Mouse (Mus musculus) left cerebral cortex, postnatal 14 days (tissue): ENCODE results near the gene Phkb. TPM values are rescaled to one million over a fixed set of nuclear protein-coding genes. Genes with fewer than 3 reads are reported as not detected.
A peak's percentile ranks its signal among the peaks of the same experiment; 100 is the strongest.
"Not testable (repeated sequence)": the region's sequence is repeated elsewhere in the genome, so short reads cannot be mapped to it uniquely, and the experiment has no call there.

ENCODE experiments used
- DNase-seq, 2 experiments: peaks; one replicate each; pipeline ENCODE4 v3.0.0; 2021 to 2022; ENCODE audit warnings: low spot score in 2 of 2, mixed read lengths in 1 of 2
- intact Hi-C: fragments of 180-260 bp; cut with DNase I; formaldehyde crosslinking; loops from one replicate; pipeline ENCODE4 v1.15.1; 2025
- long read RNA-seq, 2 experiments: library from polyadenylated mRNA; stranded (forward); transcript quantifications; one replicate each; pipeline ENCODE4 v2.0.0; 2021
- total RNA-seq, 2 experiments: library from RNA; stranded (reverse); gene quantifications; 2 replicates each; pipeline ENCODE4 v1.2.3; 2021

Phkb gene
- 10 to 100 TPM; 28.2 to 30.4 TPM for total RNA-seq
- long read RNA-seq, experiment 1, full-length matches to known transcripts: 7 of 34 reads
- long read RNA-seq, experiment 1, partial matches to known transcripts: 4 of 34 reads
- long read RNA-seq, experiment 1, other reads (novel, unspliced or antisense): 23 of 34 reads
- long read RNA-seq, experiment 2, full-length matches to known transcripts: 2 of 22 reads
- long read RNA-seq, experiment 2, partial matches to known transcripts: 3 of 22 reads
- long read RNA-seq, experiment 2, other reads (novel, unspliced or antisense): 17 of 22 reads

- DNase-seq: peak; percentile 88 to 90
- intact Hi-C loops: loop anchor here (10.0 kb wide), 1 partner anchor 744 kb away; the partner anchor contains the start of gene Abcc12
Observed at GRCm38 (mm10) chr8:85840657-85841488, at the start of gene Phkb, which contains the start of gene Itfg1. Phkb (plus strand) TSS chr8:85840959. Itfg1 (minus strand) TSS chr8:85840921.

- DNase-seq, intact Hi-C loops: not testable (repeated sequence)
Observed at GRCm38 (mm10) chr8:85796392-85796791, 44.4 kb upstream of the Phkb start.

GRCm38 (mm10) chr8:85800164-85800563 lies 40.6 kb upstream of the Phkb start:
- DNase-seq: no peak
- intact Hi-C loops: no loop called here

DNA sequence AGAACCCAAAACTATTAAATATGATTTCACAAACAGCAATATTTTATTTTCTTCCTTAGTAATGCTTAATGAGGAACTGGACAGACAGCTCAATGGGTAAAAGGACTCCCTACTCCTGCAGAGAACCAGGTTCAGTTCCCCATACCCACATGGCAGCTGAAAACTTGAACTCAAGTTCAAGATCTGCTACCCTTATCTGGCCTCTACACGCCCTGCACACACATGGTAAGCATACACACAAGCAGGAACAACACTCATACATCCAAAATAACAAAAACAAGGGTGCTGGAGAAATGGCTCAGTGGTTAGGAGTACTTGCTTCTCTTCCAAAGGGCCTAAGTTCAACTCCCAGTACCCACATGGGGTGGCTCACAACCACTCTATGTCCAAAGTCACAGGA lies 39.4 kb upstream of the Phkb start:
- no peak for DNase-seq
- intact Hi-C loops: no loop called here

GRCm38 (mm10) chr8:85813621-85814020 lies 27.1 kb upstream of the Phkb start:
- no peak for DNase-seq
- intact Hi-C loops: no loop called here

GRCm38 (mm10) chr8:85839916-85840656 lies 673 bp upstream of the Phkb start:
- DNase-seq: peak in 1 of 2 experiments; percentile 3
- intact Hi-C loops: loop anchor here (10.0 kb wide), 1 partner anchor 745 kb away; the partner anchor contains the start of gene Abcc12

DNA sequence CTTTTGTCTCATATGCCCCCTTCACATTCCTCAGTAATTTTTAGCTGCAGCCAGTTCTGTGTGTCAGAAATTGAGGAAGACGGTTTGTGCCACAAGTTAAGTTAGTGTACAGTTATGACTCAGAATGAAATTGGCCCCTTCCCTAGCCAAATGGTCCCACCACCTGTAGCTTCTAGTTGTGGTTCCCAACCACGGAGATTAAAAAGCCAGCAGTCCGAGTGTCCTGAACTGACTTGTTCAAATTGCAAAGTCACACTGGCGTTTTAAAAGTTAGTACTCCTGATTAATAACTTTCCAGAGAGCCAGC lies 683 bp downstream of the Phkb start:
- intact Hi-C loops: loop anchor here (10.0 kb wide), 1 partner anchor 743 kb away; the partner anchor contains the start of gene Abcc12
- DNase-seq: no peak

- intact Hi-C loops: loop anchor here (10.0 kb wide), 1 partner anchor 739 kb away; the partner anchor contains the start of gene Abcc12
Observed at GRCm38 (mm10) chr8:85845887-85846286, 5.1 kb downstream of the Phkb start.

GRCm38 (mm10) chr8:85854220-85855123 lies 13.7 kb downstream of the Phkb start:
- intact Hi-C loops: no loop called here
- DNase-seq: no peak

More at GRCm38 (mm10) chr8:85845887-85846286, 5.1 kb downstream of the Phkb start:
- no peak for DNase-seq

GRCm38 (mm10) chr8:85857227-85857896 lies 16.6 kb downstream of the Phkb start:
- DNase-seq, intact Hi-C loops: not testable (repeated sequence)

DNA sequence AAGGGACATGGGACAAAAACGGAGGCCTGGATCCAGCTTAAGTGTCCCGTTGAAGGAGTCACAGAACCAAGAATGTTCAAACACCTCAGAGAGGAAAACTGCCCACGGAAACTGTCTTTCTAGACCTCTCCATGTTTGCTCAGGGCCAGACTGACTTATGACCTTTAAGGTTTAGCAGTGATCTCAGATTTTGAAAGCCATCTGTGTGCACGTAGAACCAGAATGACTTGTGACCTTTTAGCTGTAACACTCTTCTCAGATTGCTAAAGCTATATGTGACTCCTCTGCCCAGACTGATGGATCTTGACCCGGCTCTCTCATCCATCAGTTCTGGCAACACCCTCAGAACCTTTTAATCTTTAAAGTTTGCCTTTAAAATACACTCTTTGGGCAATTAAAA lies 19.9 kb downstream of the Phkb start:
- intact Hi-C loops: no loop called here
- no peak for DNase-seq

DNA sequence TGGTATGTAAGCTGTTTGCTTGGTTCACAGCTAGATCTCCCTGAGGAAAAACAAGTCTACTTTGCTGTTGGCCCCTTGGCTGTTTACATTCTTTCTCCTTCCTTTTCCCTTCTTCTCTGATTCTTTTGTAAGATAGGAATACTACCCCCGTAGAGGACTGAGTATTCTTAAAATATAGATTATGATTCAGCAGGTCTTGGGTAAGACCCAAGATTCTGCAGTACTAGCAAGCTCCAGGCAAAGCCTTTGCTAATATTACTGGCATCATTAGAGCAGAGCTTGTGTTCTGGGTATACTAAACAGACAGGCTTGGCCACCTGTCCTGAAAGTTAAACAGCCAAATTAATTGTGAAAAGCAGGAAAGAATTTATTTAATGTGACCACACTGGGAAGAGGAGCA lies 21.6 kb downstream of the Phkb start:
- no peak for DNase-seq
- intact Hi-C loops: no loop called here

DNA sequence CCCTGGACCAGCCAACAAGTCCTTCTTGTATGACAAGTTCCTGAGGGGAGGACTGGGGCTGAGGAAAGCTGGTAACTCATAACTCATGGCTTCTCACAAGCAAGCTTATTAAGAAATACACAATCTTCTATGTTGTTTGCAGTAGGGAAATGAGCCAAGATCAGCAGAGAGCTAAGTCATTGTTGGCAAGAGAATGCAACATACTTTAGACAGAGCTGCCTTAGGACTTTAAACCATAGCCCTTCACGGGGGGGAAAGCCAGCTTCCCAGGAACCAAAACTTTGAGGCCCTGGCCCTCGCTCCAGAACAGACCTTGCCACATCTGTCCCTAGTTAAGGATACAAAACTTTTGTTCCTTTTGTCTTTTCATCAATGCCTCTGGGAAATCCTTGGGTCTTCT lies 30.9 kb downstream of the Phkb start:
- DNase-seq: no peak
- intact Hi-C loops: no loop called here

DNA sequence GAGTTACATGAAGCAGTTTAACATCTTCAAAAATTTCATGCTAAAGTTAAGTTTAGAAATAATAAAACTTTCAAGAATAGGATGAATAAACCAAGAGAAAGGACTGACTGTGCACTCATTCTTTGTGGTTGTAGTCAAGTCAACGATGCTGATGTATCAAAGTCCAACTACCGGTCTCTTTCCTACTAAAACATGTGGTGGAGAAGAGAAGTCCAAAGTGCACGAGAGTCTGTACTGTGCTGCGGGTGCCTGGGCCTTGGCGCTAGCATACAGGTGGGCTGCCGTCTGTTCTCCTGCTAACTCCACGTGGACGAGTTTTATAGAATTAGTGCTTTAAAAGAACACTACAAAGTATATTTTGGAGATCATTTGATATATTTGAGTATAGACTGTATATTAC lies 37.2 kb downstream of the Phkb start:
- intact Hi-C loops: no loop called here

DNA sequence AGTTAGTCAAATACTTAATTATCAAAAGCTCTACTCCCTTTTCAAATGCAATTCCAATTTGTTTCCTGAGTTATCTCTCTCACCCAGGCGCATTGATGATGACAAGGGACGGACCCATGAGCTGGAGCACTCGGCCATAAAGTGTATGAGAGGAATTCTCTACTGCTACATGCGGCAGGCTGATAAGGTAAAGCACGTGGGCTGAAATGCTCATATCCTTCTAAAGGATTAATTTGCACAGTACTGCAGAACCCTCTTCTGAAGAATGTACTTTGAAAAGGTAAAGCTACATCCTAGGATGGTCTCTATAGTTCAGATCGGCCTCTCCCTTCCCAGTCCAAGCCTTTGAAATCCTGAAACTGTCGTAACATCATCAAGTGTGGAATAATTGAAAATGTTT lies 38.9 kb downstream of the Phkb start:
- no peak for DNase-seq
- intact Hi-C loops: no loop called here

More for the DNA sequence above, 37.2 kb downstream of the Phkb start:
- DNase-seq: no peak

- intact Hi-C loops: no loop called here
- DNase-seq: no peak
Observed at GRCm38 (mm10) chr8:85884811-85885210, 44.1 kb downstream of the Phkb start.

- intact Hi-C loops: no loop called here
- no peak for DNase-seq
Observed at GRCm38 (mm10) chr8:85897636-85898035, 56.9 kb downstream of the Phkb start.

DNA sequence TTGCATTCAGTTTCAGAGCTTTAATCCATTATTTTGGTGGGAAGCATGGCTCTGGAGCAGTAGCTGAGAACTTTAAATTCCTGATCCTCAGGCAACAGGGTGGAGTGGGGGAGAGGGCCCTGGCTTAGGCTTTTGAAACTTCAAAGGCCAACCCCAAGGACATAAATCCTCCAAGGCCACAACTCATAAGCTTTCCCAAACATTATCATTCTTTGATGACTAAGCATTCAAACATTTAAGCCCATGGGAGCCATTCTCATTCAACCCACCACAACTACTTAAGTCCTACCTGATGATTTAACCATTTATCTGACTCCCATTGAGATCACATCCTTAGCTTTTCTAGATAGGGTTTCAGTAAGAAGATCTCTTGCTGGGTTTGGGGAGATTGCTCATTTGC lies 84.2 kb downstream of the Phkb start:
- intact Hi-C loops: no loop called here
- DNase-seq: no peak
